Mouse (Mus musculus) heart, postnatal 36 days (tissue): Measurements from ENCODE around the gene Brd9. TPM values are rescaled to one million over a fixed set of nuclear protein-coding genes. Genes with fewer than 3 reads are reported as not detected.
A peak's percentile ranks its signal among the peaks of the same experiment; 100 is the strongest.

Experiments
- DNase-seq, 2 experiments: peaks; one replicate each; pipeline ENCODE4 v3.0.0; 2021 to 2022
- intact Hi-C: fragments of 180-260 bp; cut with DNase I; formaldehyde crosslinking; loops from one replicate; pipeline ENCODE4 v1.15.1; 2025
- total RNA-seq, 2 experiments: library from RNA; stranded (reverse); gene quantifications; 2 replicates each; pipeline ENCODE4 v1.2.3; 2021

Gene Brd9
- 10 to 100 TPM; 20.6 to 23.6 TPM for total RNA-seq

- DNase-seq = peak; percentile 92 to 97
- intact Hi-C loops = no loop called here
Measured at GRCm38 (mm10) chr13:73937321-73938176, at the start of gene Brd9, which contains the start of gene Trip13. Gene Brd9 (plus strand): TSS chr13:73937811. Gene Trip13 (minus strand): TSS chr13:73937784.

GRCm38 (mm10) chr13:73892493-73893178, 45.0 kb upstream of the Brd9 start:
- no peak for DNase-seq
- intact Hi-C loops = no loop called here

- intact Hi-C loops = no loop called here
Measured at GRCm38 (mm10) chr13:73897561-73897960, 40.0 kb upstream of the Brd9 start.

GRCm38 (mm10) chr13:73907136-73907535, 30.5 kb upstream of the Brd9 start:
- intact Hi-C loops = loop anchor here (1.0 to 5.0 kb wide), 4 partner anchors 76 to 394 kb away; no protein-coding TSS in a partner anchor

More at GRCm38 (mm10) chr13:73897561-73897960, 40.0 kb upstream of the Brd9 start:
- DNase-seq = no peak

GRCm38 (mm10) chr13:73907683-73908412, 29.8 kb upstream of the Brd9 start:
- DNase-seq = peak; percentile 28 to 43
- intact Hi-C loops = loop anchor here (1.0 to 5.0 kb wide), 4 partner anchors 77 to 395 kb away; no protein-coding TSS in a partner anchor

More at GRCm38 (mm10) chr13:73907136-73907535, 30.5 kb upstream of the Brd9 start:
- DNase-seq = no peak

GRCm38 (mm10) chr13:73913066-73913465, 24.5 kb upstream of the Brd9 start:
- DNase-seq = no peak
- intact Hi-C loops = no loop called here

- intact Hi-C loops = no loop called here
- DNase-seq = no peak
Measured at GRCm38 (mm10) chr13:73932201-73932600, 5.4 kb upstream of the Brd9 start.

GRCm38 (mm10) chr13:73936938-73937320, 682 bp upstream of the Brd9 start:
- no peak for DNase-seq
- intact Hi-C loops = no loop called here

GRCm38 (mm10) chr13:73938177-73938560, 558 bp downstream of the Brd9 start:
- intact Hi-C loops = no loop called here
- DNase-seq = no peak

GRCm38 (mm10) chr13:73939101-73939500, 1.5 kb downstream of the Brd9 start:
- intact Hi-C loops = no loop called here
- DNase-seq = no peak

- no peak for DNase-seq
- intact Hi-C loops = no loop called here
Measured at GRCm38 (mm10) chr13:73944606-73945005, 7.0 kb downstream of the Brd9 start.

- intact Hi-C loops = no loop called here
- DNase-seq = no peak
Measured at GRCm38 (mm10) chr13:73953551-73954130, 16.0 kb downstream of the Brd9 start.

- intact Hi-C loops = no loop called here
Measured at GRCm38 (mm10) chr13:73954666-73955065, 17.1 kb downstream of the Brd9 start.

GRCm38 (mm10) chr13:73955531-73955930, 17.9 kb downstream of the Brd9 start:
- intact Hi-C loops = no loop called here
- no peak for DNase-seq

More at GRCm38 (mm10) chr13:73954666-73955065, 17.1 kb downstream of the Brd9 start:
- DNase-seq = no peak

- intact Hi-C loops = no loop called here
- no peak for DNase-seq
Measured at GRCm38 (mm10) chr13:73960117-73960652, 22.6 kb downstream of the Brd9 start.

GRCm38 (mm10) chr13:73961177-73961576, 23.6 kb downstream of the Brd9 start:
- no peak for DNase-seq
- intact Hi-C loops = no loop called here

- DNase-seq = no peak
- intact Hi-C loops = no loop called here
Measured at GRCm38 (mm10) chr13:73963551-73963950, 25.9 kb downstream of the Brd9 start, which contains the start of gene Zdhhc11. Gene Zdhhc11 (plus strand): TSS chr13:73963851.

GRCm38 (mm10) chr13:73970545-73971448, 33.2 kb downstream of the Brd9 start:
- DNase-seq = peak; percentile 83 to 87
- intact Hi-C loops = loop anchor here (1.0 to 2.0 kb wide), 3 partner anchors 20 to 331 kb away; no protein-coding TSS in a partner anchor

- DNase-seq = no peak
- intact Hi-C loops = no loop called here
Measured at GRCm38 (mm10) chr13:73974523-73974922, 36.9 kb downstream of the Brd9 start.
